Mouse (Mus musculus) C3H10T1/2 (cell line): ENCODE data around the gene Irf4. TPM values are rescaled to one million over a fixed set of nuclear protein-coding genes. Genes with fewer than 3 reads are reported as not detected.

Source experiments
- polyA plus RNA-seq, 2 experiments: library from polyadenylated mRNA; unstranded; fragments of >200 nt; fragmentation: generic; extraction: Trizol; gene quantifications; one replicate each; pipeline ENCODE4 v1.2.1; 2012; ENCODE audit warnings: missing spikeins in 2 of 2

The Irf4 gene
- under 1 TPM in 1 of 2 experiments, not detected in 1; 0.02 TPM for polyA plus RNA-seq

GRCm38 (mm10) chr13:30749021-30749556 is at the start of gene Irf4:
TSS of gene Irf4 (plus strand) at chr13:30749226.

Other genes starting within 250 kb of the Irf4 start
- gene Uqcrfs1, start 203.9 kb upstream of the Irf4 start, polyA plus RNA-seq: 100 to 1,000 TPM in 1 of 2 experiments, 10 to 100 TPM in 1; 80.2 to 112 TPM
- 1 to 10 TPM; 2.7 to 9.5 TPM for gene Dusp22, start 89.2 kb upstream of the Irf4 start, polyA plus RNA-seq
- gene Hus1b, start 198.5 kb downstream of the Irf4 start, polyA plus RNA-seq: not detected
- 10 to 100 TPM in 1 of 2 experiments, 1 to 10 TPM in 1; 1.2 to 10.7 TPM for gene Exoc2, start 224.9 kb downstream of the Irf4 start, polyA plus RNA-seq
- gene Gm5447, start 225.0 kb downstream of the Irf4 start, polyA plus RNA-seq: under 1 TPM in 1 of 2 experiments, not detected in 1; 0.02 TPM